Mouse (Mus musculus) hindbrain, embryonic 13.5 days (tissue): ENCODE measurements around the gene Cnbd2. TPM values are rescaled to one million over a fixed set of nuclear protein-coding genes. Genes with fewer than 3 reads are reported as not detected.

ENCODE experiments used
- ATAC-seq: fragments of 200-750 bp; cut with Nextera tagmentation; 2 replicates; pipeline ENCODE4 v1.8.0; 2017; ENCODE audit warnings: moderate TSS enrichment; ENCODE audit not compliant: low FRiP score
- H3K27ac ChIP-seq: fragments of 300-500 bp; sonication (generic); 2 replicates; pipeline ENCODE4 v1.5.1; 2015; ENCODE audit warnings: inconsistent platforms, mild to moderate bottlenecking, moderate library complexity
- H3K27me3 ChIP-seq: fragments of 300-500 bp; sonication (generic); 2 replicates; pipeline ENCODE4 v1.6.1; 2015; ENCODE audit warnings: mild to moderate bottlenecking, inconsistent platforms
- H3K36me3 ChIP-seq: fragments of 300-500 bp; sonication (generic); 2 replicates; pipeline ENCODE4 v1.6.1; 2015; ENCODE audit warnings: mild to moderate bottlenecking, inconsistent platforms
- H3K4me1 ChIP-seq: fragments of 300-500 bp; sonication (generic); replicated peaks from 2 replicates; pipeline ENCODE4 v1.6.1; 2015; ENCODE audit warnings: inconsistent platforms
- H3K4me2 ChIP-seq: fragments of 300-500 bp; sonication (generic); 2 replicates; pipeline ENCODE4 v1.6.1; 2015; ENCODE audit warnings: inconsistent platforms, mild to moderate bottlenecking, moderate library complexity
- H3K4me3 ChIP-seq: fragments of 300-500 bp; sonication (generic); 2 replicates; pipeline ENCODE4 v1.5.1; 2015; ENCODE audit warnings: mild to moderate bottlenecking, inconsistent platforms
- H3K9ac ChIP-seq: fragments of 300-500 bp; sonication (generic); 2 replicates; pipeline ENCODE4 v1.6.1; 2015; ENCODE audit warnings: mild to moderate bottlenecking, inconsistent platforms
- H3K9me3 ChIP-seq: fragments of 300-500 bp; sonication (generic); 2 replicates; pipeline ENCODE4 v1.6.1; 2016; ENCODE audit warnings: inconsistent platforms
- WGBS: fragments of 180-500 bp; shearing (Covaris S2); methylation state at CpG from one replicate; pipeline ENCODE4 v1.1.7; 2015; 5-methylcytosine and 5-hydroxymethylcytosine counted together
- microRNA-seq: library from miRNA; unstranded; fragments of <30 nt; microRNA quantifications from one replicate; pipeline ENCODE4, GENCODE M21; 2016
- polyA plus RNA-seq: library from polyadenylated mRNA; unstranded; fragments of >200 nt; fragmentation: Nextera tagmentation; extraction: Ambion mirVana; gene quantifications from 2 replicates; pipeline ENCODE4 v1.2.1, GENCODE M21; 2015

The Cnbd2 gene
- polyA plus RNA-seq, 1 experiment from 2014 or later, result 6.3 TPM

GRCm38 (mm10) chr2:156421381-156422110 lies 109.4 kb downstream of the Cnbd2 start:
- H3K27me3 ChIP-seq, result peaks cover 29% of the 10 kb centered on the region
- 1% methylated on average over 36 of the region's 36 CpGs for WGBS
- peak overlapping the region; percentile 94 for H3K27ac ChIP-seq
- H3K4me3 ChIP-seq, result peak overlapping the region; percentile 62
- ATAC-seq, result peak; percentile 84
- H3K4me2 ChIP-seq, result peak overlapping the region; percentile 78
- H3K36me3 ChIP-seq, result peaks cover 4% of the 10 kb centered on the region; the same call in 1 of the 2 replicates
- H3K9ac ChIP-seq, result peak overlapping the region; percentile 92
- H3K4me1 ChIP-seq, result peaks cover 54% of the 10 kb centered on the region
- no peaks in the 10 kb centered on the region for H3K9me3 ChIP-seq

DNA sequence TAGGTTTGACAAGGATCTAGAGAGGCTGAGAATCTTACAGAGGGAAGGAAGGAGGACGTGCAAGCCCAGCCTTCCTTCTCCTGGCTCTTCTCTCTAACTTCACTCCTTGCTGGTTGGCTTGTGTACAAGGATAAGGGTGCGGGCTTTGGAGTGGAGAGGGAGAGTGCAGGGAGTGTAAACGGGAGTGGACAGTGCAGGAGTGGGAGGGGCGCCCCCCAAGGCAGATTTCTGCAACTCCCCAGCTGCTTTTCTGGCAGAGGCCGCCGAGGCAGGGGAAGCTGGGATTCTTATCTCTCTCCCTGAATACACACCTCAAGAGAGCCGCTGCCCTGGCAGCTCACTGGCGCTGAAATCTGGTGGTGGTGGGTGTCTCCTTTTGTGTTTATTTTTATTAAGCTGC lies 110.5 kb downstream of the Cnbd2 start:
- ATAC-seq, result no peak
- Histone ChIP-seq H3K4me2 (peak overlapping the region; percentile 78), H3K27me3 (peaks cover 29% of the 10 kb centered on the region), H3K9ac (peak overlapping the region; percentile 92), H3K4me1 (peaks cover 57% of the 10 kb centered on the region), H3K9me3 (no peaks in the 10 kb centered on the region), H3K27ac (peak overlapping the region; percentile 94), H3K36me3 (peaks cover 7% of the 10 kb centered on the region; the same call in 1 of the 2 replicates), H3K4me3 (peak overlapping the region; percentile 62)
- WGBS, result 17% methylated on average over 6 of the region's 8 CpGs

GRCm38 (mm10) chr2:156423672-156424071 lies 111.6 kb downstream of the Cnbd2 start:
- H3K36me3 ChIP-seq, result peaks cover 7% of the 10 kb centered on the region; the same call in 1 of the 2 replicates
- H3K27ac ChIP-seq, result no peak overlapping the region
- no peak overlapping the region for H3K4me3 ChIP-seq
- 85% methylated on average over 4 of the region's 4 CpGs for WGBS
- peak overlapping the region; percentile 78; the same call in 1 of the 2 replicates for H3K4me2 ChIP-seq
- ATAC-seq, result no peak
- no peaks in the 10 kb centered on the region for H3K9me3 ChIP-seq
- H3K4me1 ChIP-seq, result peaks cover 57% of the 10 kb centered on the region
- H3K27me3 ChIP-seq, result peaks cover 21% of the 10 kb centered on the region
- H3K9ac ChIP-seq, result no peak overlapping the region

Small RNAs within 50 kb of the gene (microRNA-seq; reads per million reads assigned to microRNA genes)
- gene Gm22758, result not detected
- not detected for gene Gm22759

Other genes starting within 250 kb of the Cnbd2 start
- 5.1 and 5.8 TPM in 2 replicates for gene Spag4, start 247.1 kb upstream of the Cnbd2 start, polyA plus RNA-seq
- 32.0 and 34.6 TPM in 2 replicates for gene Cpne1, start 200.3 kb upstream of the Cnbd2 start, polyA plus RNA-seq
- 27.9 and 29.1 TPM in 2 replicates for gene Rbm12, start 200.3 kb upstream of the Cnbd2 start, polyA plus RNA-seq
- 21.6 and 24.1 TPM in 2 replicates for gene Gm28036, start 185.2 kb upstream of the Cnbd2 start, polyA plus RNA-seq
- gene Romo1, start 168.3 kb upstream of the Cnbd2 start, polyA plus RNA-seq, result 443 and 462 TPM in 2 replicates
- gene Nfs1, start 168.1 kb upstream of the Cnbd2 start, polyA plus RNA-seq, result 30.0 and 35.7 TPM in 2 replicates
- gene Rbm39, start 132.1 kb upstream of the Cnbd2 start, polyA plus RNA-seq, result 563 and 565 TPM in 2 replicates
- gene Phf20, start 115.8 kb upstream of the Cnbd2 start, polyA plus RNA-seq, result 102 and 107 TPM in 2 replicates
- 84.7 and 95.3 TPM in 2 replicates for gene Scand1, start 405 bp downstream of the Cnbd2 start, polyA plus RNA-seq
- 11.3 and 11.5 TPM in 2 replicates for gene Epb41l1, start 108.6 kb downstream of the Cnbd2 start, polyA plus RNA-seq
- gene Aar2, start 235.3 kb downstream of the Cnbd2 start, polyA plus RNA-seq, result 45.7 and 46.5 TPM in 2 replicates